Mouse (Mus musculus) ovary, postnatal 36 days (tissue): ENCODE measurements around the gene Galnt14.

Experiments
- DNase-seq: peaks from one replicate; pipeline ENCODE4 v3.0.0; 2022; ENCODE audit warnings: low spot score, mixed read lengths

Gene Galnt14

GRCm38 (mm10) chr17:73668996-73669395 lies 41.3 kb downstream of the Galnt14 start:
- DNase-seq = no peak

- DNase-seq = no peak
Observed at GRCm38 (mm10) chr17:73663237-73663636, 47.0 kb downstream of the Galnt14 start.

GRCm38 (mm10) chr17:73658731-73659445 lies 51.4 kb downstream of the Galnt14 start:
- no peak for DNase-seq

GRCm38 (mm10) chr17:73656373-73656772 lies 53.9 kb downstream of the Galnt14 start:
- no peak for DNase-seq

- no peak for DNase-seq
Observed at GRCm38 (mm10) chr17:73654261-73654660, 56.0 kb downstream of the Galnt14 start.

GRCm38 (mm10) chr17:73649371-73649770 lies 60.9 kb downstream of the Galnt14 start:
- DNase-seq = no peak

GRCm38 (mm10) chr17:73641676-73642075 lies 68.6 kb downstream of the Galnt14 start:
- no peak for DNase-seq

- no peak for DNase-seq
Observed at GRCm38 (mm10) chr17:73640117-73640480, 70.2 kb downstream of the Galnt14 start.

GRCm38 (mm10) chr17:73639401-73640116 lies 70.7 kb downstream of the Galnt14 start:
- no peak for DNase-seq

GRCm38 (mm10) chr17:73636988-73637387 lies 73.3 kb downstream of the Galnt14 start:
- DNase-seq = no peak

- no peak for DNase-seq
Observed at GRCm38 (mm10) chr17:73634896-73635295, 75.4 kb downstream of the Galnt14 start.

- DNase-seq = no peak
Observed at GRCm38 (mm10) chr17:73633991-73634710, 76.1 kb downstream of the Galnt14 start.

- DNase-seq = no peak
Observed at GRCm38 (mm10) chr17:73628263-73628914, 81.9 kb downstream of the Galnt14 start.

- DNase-seq = no peak
Observed at GRCm38 (mm10) chr17:73626912-73627311, 83.3 kb downstream of the Galnt14 start.

GRCm38 (mm10) chr17:73620049-73620448 lies 90.2 kb downstream of the Galnt14 start:
- no peak for DNase-seq

- no peak for DNase-seq
Observed at GRCm38 (mm10) chr17:73602552-73603478, 107.4 kb downstream of the Galnt14 start.

- no peak for DNase-seq
Observed at GRCm38 (mm10) chr17:73599923-73600322, 110.3 kb downstream of the Galnt14 start.

- DNase-seq = no peak
Observed at GRCm38 (mm10) chr17:73592081-73592480, 118.2 kb downstream of the Galnt14 start.

- no peak for DNase-seq
Observed at GRCm38 (mm10) chr17:73587573-73587972, 122.7 kb downstream of the Galnt14 start.

- no peak for DNase-seq
Observed at GRCm38 (mm10) chr17:73574186-73574585, 136.1 kb downstream of the Galnt14 start.

GRCm38 (mm10) chr17:73572881-73573280 lies 137.4 kb downstream of the Galnt14 start:
- no peak for DNase-seq
